Mouse (Mus musculus) kidney, adult 2 months (tissue): Measurements from ENCODE around the gene Sema4d. TPM values are rescaled to one million over a fixed set of nuclear protein-coding genes. Genes with fewer than 3 reads are reported as not detected.

Experiments
- DNase-seq: peaks from one replicate; pipeline ENCODE4 v3.0.0; 2021
- H3K27ac ChIP-seq: fragments of 200-500 bp; 2 replicates; pipeline ENCODE4 v1.5.1; 2012; ENCODE audit warnings: low read depth, low read length, control low read depth, inconsistent platforms; ENCODE audit not compliant: insufficient read depth
- H3K27me3 ChIP-seq: fragments of 200-500 bp; replicated peaks from 2 replicates; pipeline ENCODE4 v1.6.1; 2012; ENCODE audit warnings: mild to moderate bottlenecking, moderate library complexity, low read length, inconsistent platforms; ENCODE audit not compliant: control insufficient read depth, insufficient read depth
- H3K36me3 ChIP-seq: fragments of 200-500 bp; 2 replicates; pipeline ENCODE4 v1.6.1; 2012; ENCODE audit warnings: mild to moderate bottlenecking, moderate library complexity, low read length, inconsistent platforms; ENCODE audit not compliant: control insufficient read depth, insufficient read depth
- H3K4me1 ChIP-seq: fragments of 200-500 bp; 2 replicates; pipeline ENCODE4 v1.6.1; 2011; ENCODE audit warnings: low read length; ENCODE audit not compliant: control insufficient read depth, insufficient read depth
- H3K4me3 ChIP-seq: fragments of 200-500 bp; 2 replicates; pipeline ENCODE4 v1.5.1; 2011; ENCODE audit warnings: mild to moderate bottlenecking, low read depth, low read length, control low read depth; ENCODE audit not compliant: insufficient read depth
- CTCF ChIP-seq: fragments of 200-500 bp; conservative IDR thresholded peaks from 2 replicates; pipeline ENCODE4 v1.5.1; 2011; ENCODE audit warnings: low read depth, mild to moderate bottlenecking, control low read depth, low read length, moderate library complexity, mixed read lengths; ENCODE audit not compliant: insufficient read depth, insufficient read length
- POLR2A ChIP-seq: fragments of 200-500 bp; IDR thresholded peaks from one replicate; pipeline ENCODE4 v1.6.1; 2011; ENCODE audit warnings: low read depth, low read length, control low read depth
- WGBS: fragments of 180-500 bp; shearing (Covaris S2); methylation state at CpG from one replicate; pipeline ENCODE4 v1.1.7; 2018; 5-methylcytosine and 5-hydroxymethylcytosine counted together
- polyA plus RNA-seq: library from polyadenylated mRNA; depleted of rRNA; stranded (reverse); fragments of >200 nt; gene quantifications from 2 replicates; pipeline ENCODE4 v1.2.3, GENCODE M21; 2012

Sema4d gene
- polyA plus RNA-seq, 1 experiment: 93.2 TPM

DNA sequence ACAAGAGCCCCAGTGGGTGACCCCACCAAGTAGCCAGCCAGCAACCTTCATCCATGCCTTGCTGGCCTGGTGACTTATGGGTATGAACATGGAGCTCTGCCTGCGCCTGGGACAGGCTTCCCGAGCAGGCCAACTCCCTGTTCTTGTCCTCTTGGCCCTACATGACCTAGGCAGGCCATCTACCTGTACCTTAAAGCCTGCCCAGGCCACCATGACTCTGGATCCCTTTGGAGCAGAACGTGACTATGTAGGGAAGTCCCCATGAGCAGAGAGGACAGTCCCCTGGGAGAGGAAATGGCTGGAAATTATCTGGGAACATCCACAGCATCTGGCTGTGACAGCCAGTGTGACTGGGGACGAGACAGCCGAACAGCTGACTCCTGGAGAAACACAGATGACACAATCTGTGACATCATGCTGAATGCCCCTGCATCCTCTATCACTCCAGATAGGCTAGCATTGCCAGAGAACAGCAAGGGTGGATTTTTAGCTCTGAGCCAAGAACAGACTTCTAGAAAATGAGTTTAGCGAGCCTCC lies 15.7 kb downstream of the Sema4d start:
- no peaks in the 10 kb centered on the region for H3K36me3 ChIP-seq
- H3K4me1 ChIP-seq: peaks cover 23% of the 10 kb centered on the region
- no peaks in the 10 kb centered on the region for H3K27me3 ChIP-seq
- TF ChIP-seq POLR2A: no peak
- no peak for TF ChIP-seq CTCF
- 36% methylated on average over 6 of the region's 6 CpGs for WGBS
- H3K27ac ChIP-seq: peak overlapping the region; percentile 85
- no peak for DNase-seq
- H3K4me3 ChIP-seq: no peak overlapping the region

DNA sequence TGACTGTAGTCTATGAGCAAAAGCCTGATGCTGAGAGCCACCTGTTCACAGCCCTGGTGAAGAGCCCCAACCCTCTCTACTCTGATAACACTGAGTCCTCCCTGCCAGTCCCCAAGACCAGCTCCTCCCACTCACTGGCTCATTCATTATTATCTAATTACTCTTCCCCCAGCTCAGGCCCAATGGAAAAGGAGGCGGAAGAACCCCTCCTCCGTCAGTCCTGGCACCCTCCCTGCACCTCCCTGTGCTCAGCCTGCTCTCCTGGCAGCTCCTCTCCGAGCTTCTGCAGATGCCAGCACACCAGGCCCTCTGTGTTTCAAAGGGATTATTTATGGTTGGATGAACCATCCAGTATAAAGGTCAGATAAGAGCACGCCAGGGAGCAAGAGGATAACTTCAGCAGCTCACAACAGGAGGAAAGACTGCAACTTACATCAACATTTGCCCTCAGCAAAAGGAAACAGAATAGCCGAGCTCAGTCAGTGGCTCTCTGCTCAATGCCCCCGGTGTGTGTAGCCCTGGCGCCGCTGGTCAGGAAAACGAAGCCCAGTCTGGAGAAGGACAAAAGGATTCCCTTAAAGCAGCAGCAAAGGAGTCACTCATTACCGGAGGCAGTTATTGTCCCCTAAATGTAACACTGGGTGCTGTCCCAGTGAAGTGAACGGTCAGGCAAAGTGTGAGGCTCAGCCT lies 16.4 kb downstream of the Sema4d start:
- peak overlapping the region; percentile 85 for H3K27ac ChIP-seq

DNA sequence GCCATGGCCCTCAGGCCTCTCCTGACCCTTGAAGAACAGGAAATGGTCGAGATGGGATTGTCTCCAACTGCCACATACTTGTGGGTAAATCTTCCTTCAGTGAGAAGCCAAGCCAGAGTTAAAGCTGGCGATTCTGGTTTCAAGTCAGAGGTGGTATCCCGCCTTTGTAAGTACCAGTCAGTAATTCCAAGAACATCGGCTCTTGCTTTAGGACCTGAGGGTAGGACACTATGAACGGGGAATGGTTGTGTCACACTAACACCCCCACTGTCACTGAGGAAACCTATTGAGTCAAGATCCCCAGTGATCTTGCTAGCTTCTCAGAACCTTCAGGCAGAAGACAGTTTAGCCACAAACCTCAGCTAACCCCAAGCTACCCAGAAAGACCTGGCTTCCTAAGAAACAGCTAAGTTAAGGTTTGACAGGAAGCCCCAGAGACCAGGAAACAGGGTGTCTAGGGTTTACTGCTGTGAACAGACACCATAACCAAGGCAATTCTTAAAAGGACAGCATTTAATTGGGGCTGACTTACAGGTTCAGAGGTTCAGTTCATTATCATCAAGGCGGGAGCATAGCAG lies 17.3 kb downstream of the Sema4d start:
- Histone ChIP-seq H3K4me1 (peaks cover 26% of the 10 kb centered on the region), H3K27ac (peak overlapping the region; percentile 79), H3K27me3 (no peaks in the 10 kb centered on the region), H3K36me3 (no peaks in the 10 kb centered on the region), H3K4me3 (peak overlapping the region; percentile 47)
- 68% methylated on average over 6 of the region's 6 CpGs for WGBS
- peak; percentile 28 for DNase-seq
- no peak for TF ChIP-seq POLR2A
- TF ChIP-seq CTCF: no peak

More for the DNA sequence above, 16.4 kb downstream of the Sema4d start:
- H3K27me3 ChIP-seq: no peaks in the 10 kb centered on the region
- WGBS: 18% methylated on average over 11 of the region's 11 CpGs
- peak overlapping the region; percentile 47 for H3K4me3 ChIP-seq
- peak; percentile 95 for DNase-seq
- no peaks in the 10 kb centered on the region for H3K36me3 ChIP-seq
- peaks cover 23% of the 10 kb centered on the region for H3K4me1 ChIP-seq
- peak; percentile 12 for TF ChIP-seq POLR2A
- no peak for TF ChIP-seq CTCF

DNA sequence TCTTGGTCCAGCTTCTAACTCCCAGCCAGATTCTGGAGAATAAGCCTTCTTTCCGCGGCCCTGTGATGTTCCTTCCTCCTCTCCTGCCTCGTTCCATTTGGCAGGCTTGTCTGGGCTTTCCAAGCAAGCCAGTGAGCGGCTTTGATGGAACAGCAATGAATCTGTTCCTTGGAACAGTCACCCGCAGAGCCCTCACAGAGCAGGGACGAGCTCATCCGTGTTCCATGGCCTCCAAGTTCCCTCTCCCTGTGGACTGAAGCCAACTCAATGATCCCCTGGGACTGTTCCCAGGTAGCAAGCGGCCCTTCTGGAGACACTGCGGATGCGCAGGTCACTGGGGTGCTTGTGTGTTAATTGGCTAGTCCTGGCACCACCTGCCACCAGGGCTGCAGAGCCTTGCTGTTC lies 21.7 kb downstream of the Sema4d start:
- Histone ChIP-seq H3K27me3 (no peaks in the 10 kb centered on the region), H3K4me3 (no peak overlapping the region), H3K4me1 (peaks cover 40% of the 10 kb centered on the region), H3K27ac (peak overlapping the region; percentile 7; the same call in 1 of the 2 replicates), H3K36me3 (no peaks in the 10 kb centered on the region)
- TF ChIP-seq POLR2A: no peak
- no peak for TF ChIP-seq CTCF
- WGBS: 46% methylated on average over 10 of the region's 10 CpGs
- peak; percentile 92 for DNase-seq

DNA sequence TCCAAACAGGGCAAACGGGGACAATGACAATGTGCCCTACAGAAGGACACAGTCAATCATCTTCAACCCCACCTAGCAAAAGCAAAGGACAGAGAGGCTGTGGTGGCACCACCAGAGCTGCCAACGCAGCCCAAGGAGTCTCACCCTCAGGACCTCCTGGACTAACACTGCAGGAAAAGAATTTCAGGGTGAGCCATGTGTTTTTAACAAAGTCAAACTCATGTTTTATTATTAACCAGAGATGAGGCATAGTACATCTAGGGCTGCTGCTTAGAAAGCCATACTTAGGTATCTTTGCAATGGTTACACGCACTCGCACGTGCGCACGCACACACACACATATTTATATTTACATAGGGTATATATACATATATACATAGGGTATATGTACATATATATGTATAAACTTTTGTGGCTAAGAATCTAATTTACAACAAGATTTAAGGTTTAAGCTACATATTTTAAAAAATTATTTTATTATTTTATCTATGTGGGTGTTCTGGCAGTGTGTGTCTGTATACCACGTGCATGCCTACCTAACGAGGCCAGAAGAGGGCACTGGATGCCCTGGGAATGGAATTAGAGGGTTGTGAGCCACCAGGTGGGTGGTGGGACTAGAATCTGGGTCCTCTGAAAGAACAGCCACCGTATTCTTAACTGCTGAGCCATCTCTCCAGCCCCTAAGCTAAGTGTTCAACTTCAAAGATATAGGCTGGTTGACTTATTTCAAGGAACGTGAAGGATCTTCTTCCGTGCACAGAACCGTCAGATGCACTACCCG lies 22.7 kb downstream of the Sema4d start:
- 69% methylated on average over 14 of the region's 14 CpGs for WGBS
- H3K27me3 ChIP-seq: no peaks in the 10 kb centered on the region
- peak overlapping the region; percentile 95 for H3K27ac ChIP-seq
- no peak overlapping the region for H3K4me3 ChIP-seq
- TF ChIP-seq CTCF (no peak), POLR2A (no peak)
- DNase-seq: peak; percentile 83
- H3K4me1 ChIP-seq: peaks cover 40% of the 10 kb centered on the region
- no peaks in the 10 kb centered on the region for H3K36me3 ChIP-seq

DNA sequence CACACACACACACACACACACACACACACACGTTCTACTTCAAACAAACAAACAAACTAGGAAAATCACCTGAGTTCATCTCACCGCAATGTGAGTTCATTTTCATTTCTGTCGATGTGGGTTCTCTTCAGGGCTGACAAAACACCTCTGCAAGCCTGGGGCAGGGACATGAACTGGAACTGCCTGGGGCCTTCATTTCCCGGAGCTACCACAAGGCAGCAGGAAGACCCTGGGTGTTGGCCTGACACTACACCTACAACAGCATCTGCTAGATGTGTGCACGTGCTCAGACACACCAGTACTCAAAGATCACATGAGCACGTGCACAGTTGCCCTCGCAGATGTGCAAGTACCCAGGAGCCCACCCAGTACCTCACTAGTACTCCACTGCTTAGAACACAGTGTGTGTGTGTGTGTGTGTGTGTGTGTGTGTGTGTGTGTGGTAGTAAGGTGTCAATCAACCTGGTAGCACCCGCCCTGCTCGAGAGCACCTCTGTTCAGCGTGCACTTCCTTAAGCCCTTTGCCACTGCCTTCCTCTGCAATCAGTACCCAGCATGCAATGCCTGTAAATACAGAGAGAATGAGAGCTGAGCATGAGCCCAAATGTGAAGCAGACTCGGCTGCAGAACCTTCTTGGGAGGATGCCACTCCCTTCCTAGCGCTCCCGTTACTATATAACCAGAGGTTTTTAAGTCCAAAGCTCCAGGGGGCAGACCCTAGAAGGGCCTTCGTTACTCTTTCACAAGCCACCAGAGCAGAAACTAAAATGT lies 25.4 kb downstream of the Sema4d start:
- TF ChIP-seq POLR2A (no peak), CTCF (no peak)
- peak overlapping the region; percentile 8; the same call in 1 of the 2 replicates for H3K4me3 ChIP-seq
- H3K27me3 ChIP-seq: no peaks in the 10 kb centered on the region
- WGBS: 27% methylated on average over 14 of the region's 14 CpGs
- peak; percentile 95 for DNase-seq
- peak overlapping the region; percentile 69 for H3K27ac ChIP-seq
- H3K36me3 ChIP-seq: no peaks in the 10 kb centered on the region
- peaks cover 46% of the 10 kb centered on the region for H3K4me1 ChIP-seq
